Mouse (Mus musculus): ENCODE measurements at regions not wholly inside any gene's neighbourhood (a gene's known extent, or its start where the extent isn't known, plus 50 kb on each side); places are given as distances from the start of the nearest gene placed in this dataset.

DNA sequence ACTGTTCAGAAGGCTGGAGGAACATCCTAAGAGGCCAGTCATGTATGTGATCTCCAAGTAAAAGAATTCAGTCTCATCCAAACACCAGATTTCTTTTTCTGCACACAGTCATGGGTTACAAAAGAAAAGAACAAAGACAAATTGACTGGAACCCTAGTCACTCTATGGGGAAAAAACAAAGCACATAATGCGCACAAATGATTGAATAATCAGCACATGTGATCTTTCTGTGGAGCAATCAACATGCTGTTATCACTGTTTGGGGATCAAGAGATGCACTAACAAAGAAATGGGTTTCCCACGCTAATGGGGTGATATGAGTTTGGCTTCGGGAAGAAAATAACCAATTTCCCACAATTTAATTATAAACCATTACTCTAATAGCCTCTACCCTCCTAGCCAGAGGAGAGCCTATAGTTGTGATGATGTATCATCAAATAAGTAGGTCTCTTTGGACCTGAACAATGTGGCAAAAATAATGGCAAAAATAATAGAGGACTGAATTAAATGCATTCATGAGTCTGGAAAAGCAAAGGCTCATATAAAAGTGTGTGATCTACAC is 96.2 kb upstream of the Irak1bp1 start:
- no peak overlapping the region for H3K27ac ChIP-seq (ENCODE audit: insufficient read depth, low read length)
- H3K4me1 ChIP-seq (ENCODE audit: control insufficient read depth, insufficient read depth, low read length), result no peaks in the 10 kb centered on the region
- H3K4me3 ChIP-seq (replicated peaks; ENCODE audit: insufficient read depth, low read depth, low read length), result no peak overlapping the region
- DNase-seq, result no peak
- WGBS, result 88% methylated on average over 3 of the region's 3 CpGs
- no peak for TF ChIP-seq POLR2A (IDR thresholded peaks at IDR 0.05; ENCODE audit: borderline replicate concordance, insufficient read depth, low read length)
- TF ChIP-seq CTCF (IDR thresholded peaks at IDR 0.05; ENCODE audit: borderline replicate concordance, insufficient read depth, low read depth, low read length), result no peak
- H3K27me3 ChIP-seq (ENCODE audit: control insufficient read depth, insufficient read depth, low read length), result no peaks in the 10 kb centered on the region

DNA sequence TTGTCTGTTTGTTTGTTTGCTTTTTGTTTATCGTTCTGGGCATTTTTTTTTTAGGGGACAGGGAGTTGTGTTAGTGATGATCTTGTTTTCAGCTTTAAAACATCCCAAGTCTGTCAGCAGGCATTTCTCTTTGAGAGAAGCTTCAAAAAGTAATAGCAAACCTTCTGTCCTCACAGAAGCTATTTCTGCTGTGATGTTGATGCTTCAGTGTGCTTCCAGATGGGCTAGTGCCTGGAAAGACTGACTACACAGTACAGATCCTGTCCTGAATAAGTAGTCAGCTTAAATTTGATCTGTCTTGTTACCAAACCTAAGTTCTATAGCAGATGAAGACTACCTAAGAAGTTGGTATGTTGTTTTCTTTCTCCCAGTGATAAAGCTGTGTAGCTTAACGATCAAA is 94.4 kb upstream of the Irak1bp1 start:
- Histone ChIP-seq H3K27me3 (ENCODE audit: control insufficient read depth, insufficient read depth, low read length) (no peaks in the 10 kb centered on the region), H3K4me1 (ENCODE audit: control insufficient read depth, insufficient read depth, low read length) (no peaks in the 10 kb centered on the region), H3K4me3 (replicated peaks; ENCODE audit: insufficient read depth, low read depth, low read length) (no peak overlapping the region), H3K27ac (ENCODE audit: insufficient read depth, low read length) (no peak overlapping the region)
- no peak for TF ChIP-seq POLR2A (IDR thresholded peaks at IDR 0.05; ENCODE audit: borderline replicate concordance, insufficient read depth, low read length)
- no peak for TF ChIP-seq CTCF (IDR thresholded peaks at IDR 0.05; ENCODE audit: borderline replicate concordance, insufficient read depth, low read depth, low read length)
- no peak for DNase-seq
- WGBS, result 69% methylated on average over 2 of the region's 2 CpGs

DNA sequence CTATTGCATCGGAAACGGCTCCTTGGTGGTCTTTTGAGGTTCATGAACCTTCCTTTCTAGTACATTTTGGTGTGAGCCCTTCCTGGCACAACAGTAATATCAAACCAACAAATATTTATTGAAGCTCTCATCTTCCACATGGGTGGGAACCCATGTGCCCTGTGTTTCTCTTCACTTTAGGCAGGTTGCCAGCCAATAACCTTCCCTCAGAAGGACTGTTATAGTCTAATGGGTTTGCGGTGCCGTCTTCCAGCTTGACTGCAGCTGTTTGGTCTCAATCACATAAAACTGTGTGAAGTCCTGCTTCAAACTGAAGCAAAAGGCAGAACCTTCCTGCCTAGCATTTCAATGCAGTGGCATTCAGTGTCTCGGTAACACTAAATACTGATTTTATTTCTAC is 69.4 kb upstream of the Irak1bp1 start:
- no peaks in the 10 kb centered on the region for H3K4me1 ChIP-seq (ENCODE audit: control insufficient read depth, insufficient read depth, low read length)

DNA sequence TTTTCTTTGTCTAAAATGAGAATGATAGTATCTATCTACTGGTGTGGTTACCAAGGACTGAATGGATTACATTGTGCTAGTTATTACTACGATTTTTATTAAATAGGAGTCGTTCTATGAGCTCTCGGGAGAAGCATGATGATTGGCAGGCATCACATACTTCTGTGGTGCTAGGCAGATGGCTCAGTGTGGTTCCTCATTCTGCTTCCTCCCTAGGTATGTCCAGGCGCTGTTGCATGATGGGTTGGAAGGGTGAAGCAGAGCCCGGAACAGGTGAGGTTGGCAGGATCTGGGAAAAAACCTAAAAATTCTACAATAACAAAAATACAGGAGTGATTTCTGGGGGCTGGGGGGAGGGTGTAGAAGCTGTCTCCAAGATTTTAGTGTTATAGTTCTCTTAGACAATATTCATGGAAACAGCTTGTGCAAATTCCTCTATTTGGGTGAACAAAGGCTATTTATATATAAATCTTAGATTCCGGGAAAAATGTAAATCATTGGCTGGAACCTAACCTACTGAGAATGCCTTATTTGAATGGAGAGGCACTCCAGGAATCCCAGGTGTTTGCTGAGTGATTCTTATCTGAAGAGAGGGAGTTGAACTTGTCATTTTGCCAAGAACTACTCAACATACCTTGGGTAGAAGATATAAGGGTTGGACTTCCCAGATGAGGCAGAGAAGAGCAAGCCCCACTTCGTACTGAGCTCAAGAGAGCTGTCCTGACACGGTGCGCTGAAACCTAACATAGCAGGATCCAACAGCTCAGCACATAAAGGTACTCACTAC is 68.5 kb upstream of the Irak1bp1 start:
- H3K4me1 ChIP-seq (ENCODE audit: control insufficient read depth, insufficient read depth, low read length), result no peaks in the 10 kb centered on the region
- no peak overlapping the region for H3K4me3 ChIP-seq (replicated peaks; ENCODE audit: insufficient read depth, low read depth, low read length)
- TF ChIP-seq CTCF (IDR thresholded peaks at IDR 0.05; ENCODE audit: borderline replicate concordance, insufficient read depth, low read depth, low read length), result no peak
- no peak for TF ChIP-seq POLR2A (IDR thresholded peaks at IDR 0.05; ENCODE audit: borderline replicate concordance, insufficient read depth, low read length)
- 41% methylated on average over 9 of the region's 9 CpGs for WGBS
- DNase-seq, result no peak
- H3K27ac ChIP-seq (ENCODE audit: insufficient read depth, low read length), result no peak overlapping the region
- H3K27me3 ChIP-seq (ENCODE audit: control insufficient read depth, insufficient read depth, low read length), result no peaks in the 10 kb centered on the region

More for the DNA sequence above, 69.4 kb upstream of the Irak1bp1 start:
- no peak overlapping the region for H3K27ac ChIP-seq (ENCODE audit: insufficient read depth, low read length)
- no peak for DNase-seq
- H3K27me3 ChIP-seq (ENCODE audit: control insufficient read depth, insufficient read depth, low read length), result no peaks in the 10 kb centered on the region
- TF ChIP-seq POLR2A (IDR thresholded peaks at IDR 0.05; ENCODE audit: borderline replicate concordance, insufficient read depth, low read length), result no peak
- TF ChIP-seq CTCF (IDR thresholded peaks at IDR 0.05; ENCODE audit: borderline replicate concordance, insufficient read depth, low read depth, low read length), result no peak
- 77% methylated on average over 5 of the region's 5 CpGs for WGBS
- no peak overlapping the region for H3K4me3 ChIP-seq (replicated peaks; ENCODE audit: insufficient read depth, low read depth, low read length)

DNA sequence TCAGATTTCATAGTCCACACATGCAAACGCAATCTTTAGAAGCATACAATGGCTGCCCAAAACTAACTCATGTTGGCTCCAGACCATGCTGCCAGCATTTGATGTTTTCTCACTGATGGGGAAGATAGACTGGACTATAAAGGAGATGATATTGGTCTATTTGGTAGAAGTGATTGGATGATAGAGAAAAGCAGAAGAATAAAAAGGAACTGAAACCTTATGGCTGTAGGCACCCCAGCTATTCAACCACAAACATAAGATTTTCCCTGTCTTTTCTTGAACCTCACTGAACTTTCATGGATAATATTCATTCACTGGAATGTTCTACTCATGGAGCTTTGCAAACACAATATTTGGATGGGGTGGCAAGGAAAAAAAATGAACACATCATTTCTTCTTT is 65.7 kb upstream of the Irak1bp1 start:
- TF ChIP-seq POLR2A (IDR thresholded peaks at IDR 0.05; ENCODE audit: borderline replicate concordance, insufficient read depth, low read length), result no peak
- Histone ChIP-seq H3K27me3 (ENCODE audit: control insufficient read depth, insufficient read depth, low read length) (no peaks in the 10 kb centered on the region), H3K27ac (ENCODE audit: insufficient read depth, low read length) (no peak overlapping the region), H3K4me3 (replicated peaks; ENCODE audit: insufficient read depth, low read depth, low read length) (no peak overlapping the region), H3K4me1 (ENCODE audit: control insufficient read depth, insufficient read depth, low read length) (no peaks in the 10 kb centered on the region)
- DNase-seq, result no peak
- 74% methylated on average over 1 of the region's 1 CpGs for WGBS

Data from cerebellum, adult 2 months (tissue).